Mouse (Mus musculus) cerebellum, adult 2 months (tissue): ENCODE measurements around the gene Dck. TPM values are rescaled to one million over a fixed set of nuclear protein-coding genes. Genes with fewer than 3 reads are reported as not detected.
A peak's percentile ranks its signal among the peaks of the same experiment; 100 is the strongest.

Experiments
- DNase-seq, 2 experiments: peaks; one replicate each; pipeline ENCODE4 v3.0.0; 2021
- H3K27ac ChIP-seq: fragments of 200-500 bp; 2 replicates; pipeline ENCODE4 v1.5.1; 2012; ENCODE audit warnings: low read length, control low read depth, inconsistent platforms; ENCODE audit not compliant: insufficient read depth
- H3K27me3 ChIP-seq: fragments of 200-500 bp; 2 replicates; pipeline ENCODE4 v1.6.1; 2012; ENCODE audit warnings: inconsistent platforms, mild to moderate bottlenecking, low read length, moderate library complexity; ENCODE audit not compliant: control insufficient read depth, insufficient read depth
- H3K4me1 ChIP-seq: fragments of 200-500 bp; 2 replicates; pipeline ENCODE4 v1.6.1; 2011; ENCODE audit warnings: low read length; ENCODE audit not compliant: control insufficient read depth, insufficient read depth
- H3K4me3 ChIP-seq: fragments of 200-500 bp; replicated peaks from 2 replicates; pipeline ENCODE3; 2011; ENCODE audit warnings: mild to moderate bottlenecking, low read depth, low read length, control low read depth; ENCODE audit not compliant: insufficient read depth
- CTCF ChIP-seq: fragments of 200-500 bp; IDR thresholded peaks from 2 replicates; pipeline ENCODE4 v1.5.1; 2011; ENCODE audit warnings: low read depth, mild to moderate bottlenecking, control low read depth, low read length, moderate library complexity, borderline replicate concordance; ENCODE audit not compliant: insufficient read depth
- POLR2A ChIP-seq: fragments of 200-500 bp; IDR thresholded peaks from 2 replicates; pipeline ENCODE4 v1.6.1; 2011; ENCODE audit warnings: low read length, control low read depth, borderline replicate concordance; ENCODE audit not compliant: insufficient read depth
- WGBS: fragments of 180-500 bp; shearing (Covaris S2); methylation state at CpG from one replicate; pipeline ENCODE4 v1.1.7; 2018; 5-methylcytosine and 5-hydroxymethylcytosine counted together
- polyA plus RNA-seq: library from polyadenylated mRNA; depleted of rRNA; stranded (reverse); fragments of >200 nt; gene quantifications from 2 replicates; pipeline ENCODE4 v1.2.3, GENCODE M21; 2012

Dck gene
- polyA plus RNA-seq, 1 experiment: 16.6 TPM

DNA sequence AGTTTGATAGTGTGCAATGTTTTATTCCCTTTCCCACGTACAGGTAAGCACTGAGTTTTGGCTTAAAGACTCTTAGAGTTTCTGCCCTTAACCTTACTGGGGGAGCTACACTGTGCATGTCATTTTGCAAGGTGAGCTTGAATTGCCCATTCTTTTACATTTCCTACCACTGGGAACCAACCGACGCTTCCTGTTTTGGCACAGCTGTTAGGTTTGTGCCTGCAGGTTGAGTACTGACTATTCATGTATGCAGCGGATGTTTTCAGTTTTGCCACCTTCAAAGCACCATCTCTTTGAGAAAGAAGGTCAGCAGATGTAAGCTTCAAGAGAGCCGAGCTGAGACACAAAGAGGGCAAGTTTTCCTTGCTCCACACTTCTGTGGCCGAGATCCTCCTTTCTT, 1.3 kb downstream of the Dck start:
- Histone ChIP-seq H3K27me3 (no peaks in the 10 kb centered on the region), H3K4me3 (no peak overlapping the region), H3K27ac (no peak overlapping the region), H3K4me1 (no peaks in the 10 kb centered on the region; the same call in 1 of the 2 replicates)
- no peak for DNase-seq
- 58% methylated on average over 6 of the region's 6 CpGs for WGBS
- no peak for TF ChIP-seq CTCF
- TF ChIP-seq POLR2A: no peak

DNA sequence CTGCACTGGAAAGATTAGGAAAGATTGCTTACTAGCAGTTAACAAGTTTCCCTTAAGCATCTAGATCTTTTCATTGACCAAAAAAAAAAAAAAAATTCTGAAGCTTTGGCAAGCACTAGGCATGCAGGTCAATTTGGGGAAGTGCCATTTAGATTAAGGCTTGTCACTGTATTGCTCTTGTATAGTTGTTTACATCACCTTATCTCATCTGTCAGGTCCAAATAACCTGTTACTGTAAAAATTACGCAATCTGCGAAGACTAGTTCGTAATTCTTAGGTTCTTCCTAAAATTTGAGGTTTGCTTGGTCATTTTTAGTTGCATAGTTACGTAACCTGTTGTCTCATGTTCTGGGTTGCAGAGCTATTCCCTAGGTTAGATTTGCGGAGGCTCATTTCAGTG, 2.1 kb downstream of the Dck start:
- WGBS: 98% methylated on average over 5 of the region's 5 CpGs
- Histone ChIP-seq H3K27me3 (no peaks in the 10 kb centered on the region), H3K4me3 (no peak overlapping the region), H3K4me1 (no peaks in the 10 kb centered on the region; the same call in 1 of the 2 replicates), H3K27ac (no peak overlapping the region)
- no peak for DNase-seq
- no peak for TF ChIP-seq CTCF
- TF ChIP-seq POLR2A: no peak

DNA sequence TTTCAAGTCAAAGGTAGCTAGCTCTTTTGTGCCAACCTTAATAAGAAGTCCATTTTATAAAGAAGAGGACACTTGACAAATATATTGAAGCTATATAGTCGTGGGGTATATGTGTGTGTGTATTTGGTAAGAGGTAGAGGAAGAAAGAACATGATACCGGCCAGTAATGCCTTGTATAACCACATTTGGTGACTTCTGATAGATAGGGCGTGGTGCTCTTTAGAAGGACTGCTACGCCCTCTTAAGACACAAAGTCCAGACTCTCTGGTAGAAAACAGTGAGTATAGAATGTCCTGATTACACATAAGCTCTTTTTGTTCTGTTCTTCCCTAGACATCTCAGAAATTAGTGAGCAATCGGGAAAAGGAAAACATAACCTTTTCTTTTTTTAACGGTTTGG, 3.4 kb downstream of the Dck start:
- Histone ChIP-seq H3K4me3 (no peak overlapping the region), H3K27me3 (no peaks in the 10 kb centered on the region), H3K4me1 (no peaks in the 10 kb centered on the region; the same call in 1 of the 2 replicates), H3K27ac (no peak overlapping the region)
- TF ChIP-seq POLR2A: no peak
- TF ChIP-seq CTCF: no peak
- DNase-seq: no peak
- WGBS: 96% methylated on average over 6 of the region's 6 CpGs

DNA sequence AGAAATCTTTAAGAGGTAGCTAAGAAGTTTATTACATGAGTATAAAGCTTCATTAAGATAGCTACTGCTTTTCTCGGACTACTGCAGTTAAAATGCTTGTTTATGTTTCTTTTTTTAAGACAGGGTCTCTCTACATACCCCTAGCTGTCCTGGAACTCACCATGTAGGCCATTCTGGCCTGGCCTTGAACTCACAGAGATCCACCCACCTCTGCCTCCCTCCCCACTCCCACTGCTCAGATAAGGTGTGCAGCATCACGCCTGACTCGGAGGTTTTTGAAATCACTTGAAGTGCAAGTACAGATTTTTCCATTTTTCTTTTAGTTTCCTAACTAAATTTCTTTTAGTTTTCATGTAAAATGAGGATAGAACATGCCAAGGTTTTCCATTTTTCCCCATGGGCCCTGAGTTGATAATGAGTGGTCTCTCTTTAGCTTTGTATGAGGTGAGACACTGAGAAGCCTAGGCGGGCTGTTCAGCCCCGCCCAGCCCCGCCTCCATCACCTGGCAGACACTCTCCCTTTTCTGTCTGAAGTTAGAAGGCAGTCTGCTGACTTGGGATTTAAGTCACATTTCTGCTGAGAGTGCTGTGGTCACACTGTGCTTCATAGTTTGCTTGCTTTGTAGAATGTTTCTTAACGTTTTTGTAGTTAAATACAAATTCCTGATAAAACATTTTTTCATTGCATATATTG, 17.4 kb downstream of the Dck start:
- no peak overlapping the region for H3K27ac ChIP-seq
- DNase-seq: no peak
- 88% methylated on average over 7 of the region's 7 CpGs for WGBS
- no peaks in the 10 kb centered on the region for H3K4me1 ChIP-seq
- H3K27me3 ChIP-seq: no peaks in the 10 kb centered on the region
- TF ChIP-seq POLR2A (no peak), CTCF (no peak)
- H3K4me3 ChIP-seq: no peak overlapping the region

- Histone ChIP-seq H3K27ac (no peak overlapping the region), H3K4me3 (no peak overlapping the region), H3K27me3 (no peaks in the 10 kb centered on the region), H3K4me1 (no peaks in the 10 kb centered on the region)
- no peak for TF ChIP-seq POLR2A
- TF ChIP-seq CTCF: no peak
- no peak for DNase-seq
- 82% methylated on average over 1 of the region's 1 CpGs for WGBS
Measured at GRCm38 (mm10) chr5:88785059-88785458, 20.3 kb downstream of the Dck start.

DNA sequence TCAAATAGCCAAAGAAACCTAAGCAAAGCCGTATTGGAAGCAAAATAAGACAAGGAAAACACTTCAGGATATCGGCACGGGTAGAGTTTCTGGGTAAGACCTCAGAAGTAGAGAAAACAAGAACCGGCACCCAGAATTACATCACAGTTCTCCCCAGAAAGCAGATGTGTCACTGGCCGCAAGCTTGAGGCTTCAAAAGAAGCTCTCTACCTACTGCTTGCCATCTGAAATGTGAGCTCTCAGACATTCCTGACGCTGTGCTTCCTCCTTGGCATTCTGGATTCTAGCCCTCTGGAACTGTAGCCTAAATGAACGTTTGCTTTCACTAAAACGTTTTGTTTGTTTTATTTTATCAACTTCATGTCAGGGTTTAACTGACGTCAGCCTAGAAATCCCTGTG, 25.9 kb downstream of the Dck start:
- H3K4me3 ChIP-seq: no peak overlapping the region
- TF ChIP-seq POLR2A: no peak
- peaks cover 4% of the 10 kb centered on the region; the same call in 1 of the 2 replicates for H3K4me1 ChIP-seq
- 70% methylated on average over 9 of the region's 9 CpGs for WGBS
- DNase-seq: no peak
- H3K27me3 ChIP-seq: no peaks in the 10 kb centered on the region
- H3K27ac ChIP-seq: no peak overlapping the region

DNA sequence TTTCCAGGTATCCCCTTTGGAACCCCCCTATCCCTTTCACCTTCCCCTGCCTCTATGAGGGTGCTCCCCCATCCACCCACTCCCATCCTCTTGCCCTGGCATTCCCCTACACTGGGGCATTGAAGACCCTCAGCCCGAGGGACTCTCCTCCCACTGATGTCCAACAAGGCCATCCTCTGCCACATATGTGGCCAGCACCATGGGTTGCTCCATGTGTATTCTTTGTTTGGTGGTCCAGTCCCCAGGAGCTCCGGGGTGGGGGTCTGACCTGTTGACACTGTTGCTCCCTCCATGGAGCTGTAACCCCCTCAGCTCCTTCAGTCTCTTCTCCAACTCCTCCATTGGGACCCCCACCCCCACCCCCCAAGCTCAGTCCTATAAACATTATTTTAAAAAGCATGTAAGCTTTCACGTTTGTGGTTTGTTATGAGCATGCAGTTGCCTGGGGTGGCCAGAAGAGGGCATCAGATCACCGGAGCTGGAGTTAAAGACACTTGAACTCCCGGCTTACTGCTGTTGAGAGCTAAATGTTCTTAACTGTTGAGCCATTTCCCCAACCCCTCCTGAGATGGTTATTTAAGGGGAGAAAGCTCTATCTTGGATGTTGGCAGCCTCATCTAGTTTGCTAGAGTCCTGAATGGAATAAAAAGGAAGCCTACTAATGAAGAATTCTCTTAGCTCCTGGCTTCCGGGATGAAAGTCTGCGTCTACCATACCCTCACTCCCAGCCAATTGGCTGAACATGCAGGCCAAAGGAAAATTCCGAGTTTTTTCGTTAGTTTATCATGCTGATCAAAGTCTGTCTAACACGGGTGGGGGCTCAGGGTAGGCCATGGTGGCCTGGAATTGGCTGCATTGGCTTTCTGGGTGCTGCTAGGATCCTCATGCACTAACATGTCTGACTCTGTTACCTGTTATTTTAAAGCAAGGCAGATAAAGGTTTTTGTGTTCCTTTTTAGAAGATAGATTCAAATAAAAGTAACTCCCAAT, 26.8 kb downstream of the Dck start:
- no peak overlapping the region for H3K27ac ChIP-seq
- peaks cover 4% of the 10 kb centered on the region; the same call in 1 of the 2 replicates for H3K4me1 ChIP-seq
- H3K4me3 ChIP-seq: no peak overlapping the region
- DNase-seq: peak; percentile 60 to 71
- no peak for TF ChIP-seq POLR2A
- peak; percentile 92 for TF ChIP-seq CTCF
- no peaks in the 10 kb centered on the region for H3K27me3 ChIP-seq
- WGBS: 29% methylated on average over 10 of the region's 10 CpGs

DNA sequence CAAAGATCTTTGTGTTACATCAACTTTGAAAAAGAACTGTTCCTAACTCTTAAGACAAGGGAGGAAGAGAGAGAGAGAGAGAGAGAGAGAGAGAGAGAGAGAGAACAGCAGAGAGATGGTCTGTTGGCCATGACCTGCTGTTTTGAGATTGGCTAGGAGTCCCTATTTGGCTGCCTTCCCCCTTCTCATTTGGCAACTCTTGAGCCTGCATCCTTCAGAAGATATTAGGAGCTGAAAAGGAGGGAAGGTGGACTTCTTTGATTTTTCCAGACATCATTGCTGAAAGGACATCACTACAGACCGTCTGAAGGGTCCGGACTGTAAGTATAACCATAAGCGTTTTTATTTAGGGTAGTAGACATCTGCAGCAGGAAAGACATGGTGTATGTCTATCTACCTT, 28.9 kb downstream of the Dck start:
- peak; percentile 55; the same call in 1 of the 2 replicates for TF ChIP-seq POLR2A
- TF ChIP-seq CTCF: no peak
- 16% methylated on average over 3 of the region's 3 CpGs for WGBS

More for the DNA sequence above, 28.9 kb downstream of the Dck start:
- DNase-seq: peak; percentile 77 to 87
- peaks cover 4% of the 10 kb centered on the region; the same call in 1 of the 2 replicates for H3K4me1 ChIP-seq
- peak overlapping the region; percentile 80 for H3K4me3 ChIP-seq
- no peak overlapping the region for H3K27ac ChIP-seq
- H3K27me3 ChIP-seq: no peaks in the 10 kb centered on the region
